Mouse (Mus musculus): ENCODE measurements around the gene 9130409I23Rik.
A peak's percentile ranks its signal among the peaks of the same experiment; 100 is the strongest.

The 9130409I23Rik gene

DNA sequence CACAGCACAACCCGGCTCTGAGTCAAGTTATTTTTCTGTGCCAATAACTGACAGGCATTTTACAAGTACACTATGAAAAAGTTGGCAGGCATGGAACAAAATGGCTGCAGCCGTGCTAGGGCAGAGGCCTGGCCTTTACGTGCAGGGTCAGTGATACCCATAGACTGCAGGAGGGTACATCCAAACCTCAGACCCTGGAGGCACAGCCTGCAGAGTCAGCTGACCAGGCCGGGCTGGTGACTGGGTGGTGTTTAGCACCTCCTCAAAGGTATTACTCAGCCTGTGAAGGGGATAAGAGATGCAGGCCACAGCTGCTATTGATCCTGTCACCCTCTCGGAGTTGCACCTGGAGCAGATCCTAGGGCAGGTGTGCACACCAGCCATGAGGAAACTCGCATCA, at the start of gene 9130409I23Rik:
TSS of gene 9130409I23Rik (plus strand) at position 301 of the 400 bp plus-strand sequence.
- no peak for DNase-seq (ENCODE audit: extremely low read depth, low read depth, low spot score)

DNA sequence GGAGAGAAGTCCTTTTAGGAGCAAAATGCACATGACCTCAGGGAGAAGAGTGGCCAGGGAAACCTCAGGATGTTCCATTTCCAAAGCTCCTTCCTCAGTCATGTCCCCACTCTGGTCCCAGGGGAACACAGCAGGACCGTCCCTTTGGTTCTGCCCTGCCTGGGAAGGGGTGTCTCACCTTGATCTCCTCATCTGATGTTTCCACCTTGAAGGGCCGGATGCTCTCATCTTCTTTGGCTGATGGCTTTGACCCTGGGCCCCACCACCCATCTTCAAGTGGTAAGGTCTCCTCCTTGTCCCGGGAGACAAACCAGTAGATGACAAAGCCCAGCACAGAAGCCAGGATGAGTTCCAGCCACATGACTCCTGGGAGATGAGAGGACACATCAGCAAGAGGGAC, 49.4 kb upstream of the 9130409I23Rik start:
- DNase-seq (ENCODE audit: extremely low read depth, low read depth, low spot score): no peak

DNA sequence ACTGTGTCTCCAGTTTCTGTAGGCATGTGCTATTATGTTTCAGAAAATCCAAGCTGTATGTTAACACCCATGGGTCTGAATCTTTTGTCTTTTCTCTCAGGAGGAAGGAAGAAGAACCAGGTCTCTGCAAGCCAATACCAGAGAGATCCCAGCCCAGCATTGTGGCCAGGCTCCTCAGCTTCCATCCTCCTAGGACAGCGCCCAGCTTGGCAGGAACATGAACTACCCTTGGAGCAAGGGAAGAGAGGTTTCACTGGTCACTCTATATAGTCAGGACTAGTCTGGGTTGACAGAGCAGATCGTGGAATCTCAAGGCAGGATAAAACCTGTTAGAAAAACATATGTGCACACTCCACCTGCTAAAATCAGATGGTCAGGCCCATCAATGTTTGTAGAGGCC, 47.2 kb upstream of the 9130409I23Rik start:
- DNase-seq (ENCODE audit: extremely low read depth, low read depth, low spot score): no peak

DNA sequence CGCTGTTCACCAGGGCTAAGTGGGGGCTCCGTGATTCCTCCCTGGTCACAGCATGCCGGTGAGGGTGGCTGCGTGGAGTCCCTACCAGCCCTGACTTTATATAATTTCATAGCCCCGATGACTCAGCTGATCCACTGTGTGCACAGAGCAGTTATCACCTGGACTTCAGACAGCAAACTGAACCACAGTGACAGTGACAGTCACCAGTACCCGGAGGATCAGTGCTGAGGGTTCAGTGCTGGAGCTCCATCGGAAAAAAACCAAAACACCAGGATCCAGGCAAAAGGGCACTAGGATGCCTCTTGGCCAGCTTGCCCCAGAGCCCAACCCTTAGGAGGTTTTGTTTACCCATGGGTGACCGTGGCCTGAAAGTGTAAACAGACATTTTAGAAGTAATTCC, 45.7 kb upstream of the 9130409I23Rik start:
- no peak for DNase-seq (ENCODE audit: extremely low read depth, low read depth, low spot score)

DNA sequence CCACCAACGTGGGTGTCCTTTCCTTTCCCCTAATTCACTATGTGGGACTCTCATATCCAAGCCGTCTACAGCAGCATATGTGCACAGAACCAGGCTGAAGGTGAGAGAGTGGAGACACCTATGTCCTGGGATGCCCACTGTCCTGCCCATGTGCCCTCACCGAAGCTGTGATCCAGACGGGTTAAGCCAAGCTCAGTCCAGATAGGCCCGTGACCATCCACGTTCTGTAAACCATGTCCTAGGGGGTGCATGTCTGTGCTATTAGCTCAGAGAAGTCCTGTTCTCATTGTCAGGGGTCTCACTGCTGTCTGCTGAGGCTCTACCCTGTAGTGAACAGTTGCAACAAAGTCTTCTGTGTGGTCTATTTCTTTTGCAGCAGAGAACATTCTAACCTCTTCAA, 43.2 kb upstream of the 9130409I23Rik start:
- DNase-seq (ENCODE audit: extremely low read depth, low read depth, low spot score): no peak

DNA sequence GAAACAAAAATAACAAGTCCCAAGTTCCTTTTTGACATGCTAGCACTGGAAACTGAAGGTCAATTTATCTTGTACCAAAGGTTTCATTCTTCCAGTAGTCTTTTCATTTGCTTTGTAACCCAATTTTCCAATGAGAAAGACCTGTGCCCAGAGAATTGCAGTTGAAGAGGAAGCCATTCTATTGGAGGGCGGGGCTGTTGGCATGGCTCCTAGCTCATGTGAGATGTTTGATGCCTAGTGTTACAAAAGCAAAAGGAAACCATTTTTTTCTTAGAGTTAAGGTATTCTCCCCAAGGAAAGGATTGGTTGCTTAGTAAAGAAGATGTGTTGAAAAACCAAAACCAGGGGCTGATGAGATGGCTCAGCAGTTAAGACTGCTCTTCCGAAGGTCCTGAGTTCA, 42.8 kb upstream of the 9130409I23Rik start:
- DNase-seq (ENCODE audit: extremely low read depth, low read depth, low spot score): no peak

DNA sequence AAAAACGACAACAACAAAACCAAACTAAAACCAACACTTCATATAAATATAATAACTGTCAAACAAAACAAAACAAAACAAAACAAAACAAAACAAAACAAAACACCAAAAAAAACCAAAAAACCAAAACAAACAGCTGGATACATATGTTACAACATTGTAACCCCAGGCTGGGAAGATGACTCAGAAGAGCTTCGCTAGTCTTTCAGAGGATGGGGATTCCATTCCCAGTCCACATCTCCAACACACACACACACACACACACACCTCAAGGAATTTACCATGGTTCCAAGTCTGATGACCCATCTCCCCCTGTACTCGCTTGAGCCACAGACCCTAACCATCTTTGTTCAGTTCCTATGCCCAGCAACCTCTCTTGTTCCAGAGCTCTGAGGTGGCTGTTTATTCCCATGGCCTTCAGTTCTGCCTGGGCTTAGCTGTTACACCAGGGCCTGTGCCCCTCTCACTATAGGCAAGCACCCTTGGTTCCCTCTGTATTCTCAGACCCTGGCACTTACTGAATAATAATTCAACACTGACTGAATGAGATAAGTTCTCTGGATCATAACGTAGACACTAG, 41.9 kb upstream of the 9130409I23Rik start:
- no peak for DNase-seq (ENCODE audit: extremely low read depth, low read depth, low spot score)

DNA sequence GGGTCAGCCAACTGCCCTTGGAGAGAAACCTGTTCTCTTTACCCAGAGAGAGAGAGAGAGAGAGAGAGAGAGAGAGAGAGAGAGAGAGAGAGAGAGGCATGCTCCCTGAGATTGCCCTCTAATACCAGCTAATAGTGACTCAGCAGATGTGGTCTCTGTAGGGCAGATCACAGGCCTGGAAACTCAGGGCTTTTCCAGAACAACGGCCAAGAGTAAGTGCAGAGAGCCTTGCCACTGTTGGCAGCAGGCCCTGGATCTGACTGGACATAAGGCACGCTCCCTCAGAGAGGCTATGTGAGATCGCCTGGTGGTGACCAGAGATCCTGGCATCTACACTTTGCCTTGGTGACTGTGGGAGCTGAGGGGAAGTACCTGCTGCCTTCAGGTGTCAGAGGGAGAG, 41.3 kb upstream of the 9130409I23Rik start:
- no peak for DNase-seq (ENCODE audit: extremely low read depth, low read depth, low spot score)

DNA sequence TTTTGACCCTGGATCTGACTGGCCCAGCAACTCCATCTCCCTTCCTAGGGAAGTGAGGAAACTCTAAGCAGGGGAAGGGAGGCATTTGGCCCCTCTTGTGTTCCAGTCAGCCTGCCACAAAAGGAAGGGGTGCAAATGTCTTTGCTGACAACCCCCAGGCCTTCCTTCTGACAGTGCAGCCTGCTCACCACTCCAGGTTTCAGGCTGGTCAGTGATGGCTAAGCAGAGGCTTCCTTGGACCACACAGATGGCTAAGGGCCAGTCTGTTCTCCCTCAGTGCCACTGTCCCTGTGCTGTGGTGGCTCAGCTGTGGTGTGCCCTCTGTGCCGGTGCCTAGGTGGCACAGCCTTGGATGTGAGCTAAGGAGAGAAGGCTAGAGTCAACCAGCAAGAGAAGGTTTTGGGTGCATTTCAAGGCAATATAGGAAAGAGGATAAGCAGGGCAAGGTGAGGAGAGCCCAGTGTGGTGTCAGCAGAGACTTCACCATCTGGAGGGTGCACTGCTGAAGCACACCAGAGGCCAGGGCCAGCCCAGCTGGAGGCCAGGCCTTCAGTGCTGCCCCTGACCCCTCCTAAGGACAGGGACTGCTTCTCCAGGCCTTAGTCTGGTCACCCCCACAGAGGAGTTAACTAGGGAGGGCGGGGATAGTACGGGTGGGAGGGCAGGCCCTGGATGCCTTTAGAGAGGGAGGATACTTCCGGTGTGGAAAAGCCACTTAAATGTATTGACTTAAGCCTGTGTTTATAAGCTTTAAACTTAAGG, 40.7 kb upstream of the 9130409I23Rik start:
- DNase-seq (ENCODE audit: extremely low read depth, low read depth, low spot score): no peak

DNA sequence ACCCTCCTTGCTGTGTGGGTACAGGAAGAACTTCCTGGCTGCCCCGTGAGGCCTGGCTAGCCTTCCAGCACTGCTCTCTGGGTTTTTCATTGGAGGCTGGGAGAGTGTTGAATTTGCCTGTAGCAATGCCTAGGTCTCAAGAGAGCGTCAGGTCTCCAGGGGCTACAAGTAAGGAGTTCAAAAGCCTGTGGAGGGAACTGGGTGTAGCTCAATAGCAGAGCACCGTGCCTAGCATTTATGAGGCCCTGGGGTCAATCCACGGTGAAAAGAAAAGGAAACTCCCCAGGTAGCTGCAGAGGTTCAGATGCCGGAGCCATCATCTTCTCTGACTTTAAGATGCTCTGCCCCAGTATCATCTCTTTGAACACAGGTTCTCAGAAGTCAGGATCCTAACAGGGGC, 39.4 kb upstream of the 9130409I23Rik start:
- DNase-seq (ENCODE audit: extremely low read depth, low read depth, low spot score): no peak

DNA sequence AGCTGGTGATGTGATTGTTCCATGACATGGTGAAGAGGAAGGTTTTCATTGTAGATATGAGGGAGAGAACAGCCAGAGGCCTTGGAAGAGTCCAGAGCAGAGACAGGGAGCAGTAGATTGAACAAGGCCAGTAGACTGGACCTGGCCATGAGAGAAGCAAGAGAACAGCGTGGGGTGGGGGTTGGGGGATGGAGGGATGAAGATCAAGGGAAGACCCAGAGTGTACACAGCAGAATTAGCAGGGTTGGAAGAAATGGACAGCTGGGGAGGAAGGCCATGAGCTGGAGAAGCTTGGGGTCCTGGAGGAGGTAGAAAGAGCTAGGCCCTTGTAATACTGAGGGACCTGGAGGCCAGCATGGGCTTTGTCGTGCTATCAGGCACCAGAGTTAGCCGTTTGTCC, 38.6 kb upstream of the 9130409I23Rik start:
- no peak for DNase-seq (ENCODE audit: extremely low read depth, low read depth, low spot score)

DNA sequence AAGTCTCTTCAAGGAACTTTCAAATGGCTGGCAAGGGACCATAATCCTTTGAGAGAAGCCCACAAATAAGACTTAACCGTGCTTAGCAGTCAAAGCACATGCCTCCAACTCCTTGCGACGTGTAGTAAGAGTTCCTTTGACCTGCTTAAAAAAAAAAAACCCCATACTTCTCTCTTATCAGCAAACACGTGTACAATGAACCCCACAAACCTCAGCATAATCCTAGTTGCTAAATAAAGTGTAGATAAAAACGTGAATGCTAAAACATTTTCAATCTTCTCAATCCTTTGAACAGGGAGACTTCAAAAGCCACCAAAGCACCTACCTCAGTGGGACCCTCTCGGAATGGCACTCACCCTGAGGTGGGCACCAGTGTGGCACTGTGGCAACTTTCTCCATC, 37.6 kb upstream of the 9130409I23Rik start:
- DNase-seq (ENCODE audit: extremely low read depth, low read depth, low spot score): no peak

DNA sequence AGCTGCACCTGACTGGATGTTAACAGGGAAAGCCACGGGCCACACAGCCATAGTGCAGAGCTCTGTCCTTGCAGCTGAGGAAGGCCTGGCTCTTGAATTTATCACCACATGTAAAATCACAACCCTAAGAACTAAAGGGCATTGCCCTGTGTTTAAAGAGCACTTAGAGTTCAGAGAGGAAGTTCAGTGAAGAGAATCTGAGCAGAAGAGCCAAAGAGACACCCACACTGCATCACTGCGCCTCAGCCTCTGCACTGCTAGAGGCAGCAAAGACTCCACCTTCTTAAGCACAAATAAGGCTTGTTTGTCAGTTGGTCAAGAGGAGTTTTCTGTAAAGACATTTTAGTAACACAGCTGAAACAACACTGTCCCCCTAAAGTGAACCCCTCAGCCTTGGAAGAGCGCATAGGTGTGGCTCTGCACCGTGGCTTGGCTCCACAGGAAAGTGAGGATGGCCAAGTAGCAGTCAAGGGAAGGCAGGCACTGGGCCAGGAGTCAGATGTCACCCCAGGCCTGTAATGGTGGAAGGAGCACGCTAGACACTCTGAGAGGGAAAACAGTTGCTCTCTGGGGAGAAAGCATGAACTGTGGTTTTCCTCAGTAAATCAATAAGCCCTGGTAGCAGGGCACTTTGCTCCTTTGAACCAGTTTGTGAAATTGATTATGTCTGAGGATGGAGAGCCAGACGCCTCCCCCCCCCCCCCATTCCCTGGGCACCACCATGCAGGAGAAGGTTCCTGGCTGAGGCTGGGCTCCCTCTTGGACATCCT, 36.1 kb upstream of the 9130409I23Rik start:
- DNase-seq (ENCODE audit: extremely low read depth, low read depth, low spot score): no peak

DNA sequence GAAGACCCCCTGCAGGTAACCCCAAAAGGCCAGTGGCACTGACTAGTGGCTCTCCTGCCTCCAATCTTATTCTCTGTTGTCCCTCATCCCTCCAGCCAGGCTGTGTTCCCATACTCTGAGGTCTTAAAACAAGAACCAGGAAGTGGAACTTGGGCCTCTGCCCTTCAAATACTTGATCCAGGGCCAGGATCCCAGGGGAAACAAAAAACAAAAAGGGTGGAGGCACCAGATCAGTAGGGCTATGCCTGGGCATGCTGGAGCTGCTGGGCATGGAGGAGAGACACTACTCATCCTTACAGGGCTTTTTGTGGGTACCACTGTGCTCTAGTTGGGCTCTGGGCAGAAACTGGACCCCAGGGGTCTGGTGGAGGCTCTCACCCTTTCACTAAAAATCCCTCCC, 35.5 kb upstream of the 9130409I23Rik start:
- DNase-seq (ENCODE audit: extremely low read depth, low read depth, low spot score): peak; percentile 62

DNA sequence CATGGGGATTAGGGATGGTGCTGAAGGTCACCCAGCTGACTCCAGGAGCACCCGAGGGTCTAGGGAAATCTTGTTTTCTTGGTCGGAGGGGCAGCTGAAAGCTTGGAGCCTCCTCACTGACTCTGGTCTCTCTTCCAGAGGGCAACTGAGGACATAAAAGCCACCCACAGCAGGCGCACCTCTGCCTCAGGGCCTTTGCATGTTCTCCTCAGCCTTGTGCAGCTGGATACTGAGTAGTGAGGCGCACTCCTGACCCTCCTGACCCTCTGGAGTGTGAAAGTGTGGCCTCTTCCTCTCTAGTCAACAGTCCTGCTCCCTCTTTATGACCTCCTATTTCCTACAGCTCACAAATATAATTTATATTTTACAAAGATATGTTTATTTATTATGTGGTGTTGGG, 35.0 kb upstream of the 9130409I23Rik start:
- no peak for DNase-seq (ENCODE audit: extremely low read depth, low read depth, low spot score)

DNA sequence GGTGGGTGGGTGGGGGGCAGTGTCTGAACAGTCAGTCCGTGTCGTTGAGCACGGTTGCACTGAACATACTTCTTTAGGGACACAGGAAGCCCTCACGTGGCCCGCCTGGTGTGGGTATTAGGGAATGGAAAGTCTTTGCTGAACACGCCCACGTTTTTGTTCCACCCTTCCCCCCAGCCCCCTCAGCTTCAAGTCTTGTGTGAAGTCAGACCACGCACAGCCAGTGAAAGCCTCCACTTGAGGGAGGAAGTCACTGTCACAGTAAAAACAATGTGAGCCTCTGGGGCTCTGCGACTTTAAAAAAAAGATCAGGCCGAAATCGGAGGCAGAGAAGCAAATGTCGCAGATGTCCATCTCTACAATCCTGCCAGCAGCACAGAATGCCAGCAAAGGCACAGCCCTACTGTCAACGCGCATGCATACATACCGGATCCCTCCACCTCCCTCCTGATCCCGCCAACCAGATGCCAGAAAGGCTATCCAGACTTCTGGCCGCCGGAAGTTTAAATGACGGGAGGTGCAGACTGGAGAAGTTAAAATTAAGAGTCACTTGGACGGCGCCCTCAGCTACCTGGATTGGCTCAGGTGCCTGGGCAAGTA, 34.4 kb upstream of the 9130409I23Rik start:
- peak; percentile 36 for DNase-seq (ENCODE audit: extremely low read depth, low read depth, low spot score)

DNA sequence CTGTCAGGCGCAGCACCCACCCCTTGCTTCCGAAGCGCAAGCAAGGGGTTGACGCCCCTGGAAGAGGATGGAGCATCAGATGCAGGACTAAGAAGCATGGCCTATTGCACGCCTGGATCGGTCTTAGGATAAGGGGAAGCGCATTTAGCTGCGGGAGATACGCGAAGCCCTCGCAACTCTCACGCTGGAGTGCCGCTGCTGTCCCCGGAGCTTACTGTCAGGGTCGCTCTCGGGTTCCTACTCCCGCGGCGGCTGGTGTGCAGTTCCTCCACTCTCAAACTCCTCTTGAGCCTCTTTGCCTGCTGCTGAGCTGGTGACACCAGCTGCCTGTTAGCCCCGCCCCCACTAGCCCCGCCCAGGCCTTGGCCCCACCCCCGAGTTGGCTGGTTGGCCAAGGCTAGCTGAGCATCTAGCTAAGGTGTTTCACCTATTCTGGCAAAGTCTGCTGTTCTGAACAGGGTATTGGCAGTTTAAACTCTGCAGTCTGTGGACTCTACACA, 33.8 kb upstream of the 9130409I23Rik start:
- DNase-seq (ENCODE audit: extremely low read depth, low read depth, low spot score): peak; percentile 30

DNA sequence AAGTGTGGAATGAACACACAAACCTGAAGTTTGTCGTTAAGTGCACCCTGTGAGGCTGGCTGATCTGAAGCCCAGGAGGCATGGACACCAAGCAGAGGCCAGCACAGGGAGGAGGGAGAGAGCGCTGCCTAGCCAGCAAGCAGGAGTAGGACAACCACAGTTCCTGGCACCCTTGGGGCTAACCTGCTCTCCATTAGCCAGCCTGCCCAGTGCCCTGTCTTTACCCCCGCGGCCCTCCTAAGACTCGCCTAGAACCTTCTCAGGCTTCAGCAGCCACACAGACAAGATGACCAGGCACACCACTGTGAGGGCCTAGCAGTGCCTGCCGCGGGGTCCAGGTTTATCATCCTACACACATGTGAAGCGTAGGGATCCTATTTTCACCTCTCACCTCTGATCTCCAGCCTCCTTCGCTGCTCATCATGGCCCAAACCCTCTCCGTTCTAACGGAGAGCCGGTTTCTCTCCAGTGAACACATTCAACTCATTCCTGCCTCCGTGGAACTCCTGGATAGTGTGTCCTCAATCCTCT, 33.1 kb upstream of the 9130409I23Rik start:
- DNase-seq (ENCODE audit: extremely low read depth, low read depth, low spot score): no peak

DNA sequence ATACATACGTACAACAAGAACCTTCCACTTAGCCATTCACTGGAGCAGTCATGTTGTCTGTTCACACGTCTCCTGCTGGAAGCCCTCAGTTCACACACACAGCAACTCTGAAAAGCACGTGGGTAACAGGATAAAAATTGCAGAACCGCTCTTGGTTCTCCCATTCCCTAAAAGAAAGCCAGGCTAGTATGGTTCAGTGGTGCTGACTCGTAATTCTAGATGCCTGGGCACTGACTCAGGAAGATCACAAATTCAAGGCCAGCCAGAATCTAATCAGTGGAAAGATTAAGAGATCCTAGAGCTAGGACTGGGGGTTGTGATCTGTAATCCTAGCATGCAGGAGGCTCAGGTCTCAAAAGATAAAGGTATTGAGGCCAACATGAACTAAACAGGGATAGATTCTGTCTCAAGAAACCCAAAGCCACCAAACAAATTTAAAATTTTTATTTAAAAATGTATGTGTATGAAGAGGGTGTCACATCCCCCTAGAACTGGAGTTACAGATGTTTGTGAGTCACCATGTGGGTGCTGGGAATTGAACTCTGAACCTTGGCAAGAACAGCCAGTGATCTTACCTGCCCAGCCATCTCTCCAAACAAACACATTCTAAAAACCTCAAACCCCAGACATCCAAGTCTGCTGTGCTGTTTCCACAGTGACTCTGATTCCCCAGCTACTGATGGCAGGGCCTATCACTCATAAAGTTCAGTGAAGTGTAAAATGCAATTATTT, 30.1 kb upstream of the 9130409I23Rik start, which contains the start of gene Ephx1:
TSS of gene Ephx1 (minus strand) at position 149 of the 732 bp plus-strand sequence.
- DNase-seq (ENCODE audit: extremely low read depth, low read depth, low spot score): no peak

DNA sequence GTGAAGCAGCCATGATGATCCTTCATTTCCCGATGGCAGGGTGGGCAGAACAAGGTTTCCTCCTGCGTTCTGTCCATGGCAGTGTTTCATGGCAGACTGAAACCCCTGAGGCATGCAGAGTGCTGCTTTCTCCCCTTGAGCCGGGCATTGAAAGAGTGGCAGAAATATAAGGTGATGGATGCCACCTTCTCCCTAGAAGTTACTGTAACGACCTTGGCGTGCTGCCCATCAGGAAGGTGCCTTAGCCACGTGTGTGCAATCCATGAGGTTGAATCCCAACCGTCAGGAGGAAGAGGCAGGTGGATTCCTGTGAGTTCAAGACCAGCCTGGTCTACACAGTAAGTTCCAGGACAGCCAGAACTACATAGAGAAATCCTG, 29.6 kb upstream of the 9130409I23Rik start:
- no peak for DNase-seq (ENCODE audit: extremely low read depth, low read depth, low spot score)
